Mouse (Mus musculus) testis, adult 2 months (tissue): ENCODE results near the gene 1810037I17Rik. TPM values are rescaled to one million over a fixed set of nuclear protein-coding genes. Genes with fewer than 3 reads are reported as not detected.
A peak's percentile ranks its signal among the peaks of the same experiment; 100 is the strongest.

Experiments
- H3K27ac ChIP-seq: fragments of 200-500 bp; 2 replicates; pipeline ENCODE4 v1.5.1; 2012; ENCODE audit warnings: low read depth, low read length; ENCODE audit not compliant: control insufficient read depth, insufficient read depth
- H3K27me3 ChIP-seq: fragments of 200-500 bp; 2 replicates; pipeline ENCODE4 v1.6.1; 2012; ENCODE audit warnings: mild to moderate bottlenecking, low read length, moderate library complexity; ENCODE audit not compliant: control insufficient read depth, insufficient read depth
- H3K36me3 ChIP-seq: fragments of 200-500 bp; 2 replicates; pipeline ENCODE4 v1.6.1; 2012; ENCODE audit warnings: mild to moderate bottlenecking, low read length; ENCODE audit not compliant: control insufficient read depth, insufficient read depth
- H3K4me1 ChIP-seq: fragments of 200-500 bp; 2 replicates; pipeline ENCODE4 v1.6.1; 2012; ENCODE audit warnings: low read length; ENCODE audit not compliant: control insufficient read depth, insufficient read depth
- H3K4me3 ChIP-seq: fragments of 200-500 bp; 2 replicates; pipeline ENCODE4 v1.5.1; 2012; ENCODE audit warnings: low read depth, mild to moderate bottlenecking, low read length, moderate library complexity, mixed read lengths; ENCODE audit not compliant: control insufficient read depth
- CTCF ChIP-seq: fragments of 200-500 bp; IDR thresholded peaks from 2 replicates; pipeline ENCODE4 v1.5.1; 2012; ENCODE audit warnings: low read depth, mild to moderate bottlenecking, inconsistent platforms, low read length, moderate library complexity; ENCODE audit not compliant: control insufficient read depth, insufficient read depth, insufficient replicate concordance
- POLR2A ChIP-seq: fragments of 200-500 bp; IDR thresholded peaks from 2 replicates; pipeline ENCODE4 v1.6.1; 2012; ENCODE audit warnings: low read depth, mild to moderate bottlenecking, inconsistent platforms, low read length, moderate library complexity; ENCODE audit not compliant: control insufficient read depth
- polyA plus RNA-seq: library from polyadenylated mRNA; depleted of rRNA; stranded (reverse); fragments of >200 nt; gene quantifications from 2 replicates; pipeline ENCODE4 v1.2.3, GENCODE M21; 2012

The 1810037I17Rik gene
- polyA plus RNA-seq, 1 experiment, result 22.1 TPM

GRCm38 (mm10) chr3:122894772-122895171, 29.2 kb upstream of the 1810037I17Rik start, which contains the start of gene Fabp2:
Gene Fabp2 (plus strand): TSS chr3:122895072.
- TF ChIP-seq CTCF (no peak), POLR2A (no peak)
- no peaks in the 10 kb centered on the region for H3K4me1 ChIP-seq
- no peak within 1 kb of the TSS for H3K4me3 ChIP-seq
- no peaks in the 10 kb centered on the region for H3K27me3 ChIP-seq
- H3K27ac ChIP-seq, result no peak within 1 kb of the TSS
- H3K36me3 ChIP-seq, result no peaks in the 10 kb centered on the region

DNA sequence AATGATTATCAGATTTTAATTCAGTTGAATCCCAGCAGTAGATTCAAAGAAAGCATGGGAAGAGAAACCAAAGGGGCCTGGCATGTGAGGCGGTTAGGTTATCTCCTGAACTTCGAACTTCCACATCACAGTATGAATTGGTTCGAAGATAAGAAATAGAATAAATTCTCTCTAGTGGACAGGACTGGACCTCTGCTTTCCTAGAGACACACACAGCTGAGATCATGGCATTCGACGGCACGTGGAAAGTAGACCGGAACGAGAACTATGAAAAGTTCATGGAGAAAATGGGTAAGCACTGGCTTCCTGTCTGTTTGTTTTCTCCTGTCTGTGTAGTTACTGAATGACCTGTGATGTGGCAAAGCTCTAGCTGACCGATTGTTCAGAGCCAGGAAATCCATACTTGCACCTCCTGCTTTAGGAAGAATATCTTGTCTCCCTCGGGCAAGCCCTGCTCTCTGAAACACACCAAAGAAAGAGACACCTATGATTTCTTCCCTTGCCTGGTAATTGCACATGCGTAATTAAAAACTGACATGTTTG, 28.7 kb upstream of the 1810037I17Rik start:
- H3K27me3 ChIP-seq, result no peaks in the 10 kb centered on the region
- H3K4me1 ChIP-seq, result no peaks in the 10 kb centered on the region
- H3K36me3 ChIP-seq, result no peaks in the 10 kb centered on the region
- TF ChIP-seq CTCF (no peak), POLR2A (no peak)
- no peak overlapping the region for H3K4me3 ChIP-seq
- H3K27ac ChIP-seq, result no peak overlapping the region

DNA sequence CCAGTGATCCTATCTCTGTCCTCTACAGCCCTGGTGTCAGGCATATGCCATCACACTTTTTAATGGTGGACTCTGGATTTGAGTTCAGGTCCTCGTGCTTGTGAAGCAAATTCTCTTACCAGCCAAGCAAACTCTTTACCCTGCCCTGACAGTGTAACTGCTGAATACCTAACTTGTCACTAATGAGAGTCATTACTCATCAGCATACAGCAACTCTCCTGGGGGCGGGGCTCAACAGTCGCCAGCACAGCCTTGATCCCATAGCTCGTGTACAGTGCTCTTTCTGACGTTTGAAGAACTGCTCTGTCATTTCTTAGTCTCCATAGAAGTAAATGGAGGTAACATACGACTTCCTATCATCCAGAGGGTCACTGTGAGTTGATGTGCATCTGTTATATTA, 25.7 kb upstream of the 1810037I17Rik start:
- H3K4me1 ChIP-seq, result no peaks in the 10 kb centered on the region
- H3K36me3 ChIP-seq, result no peaks in the 10 kb centered on the region
- H3K27me3 ChIP-seq, result no peaks in the 10 kb centered on the region
- no peak overlapping the region for H3K4me3 ChIP-seq
- H3K27ac ChIP-seq, result no peak overlapping the region
- TF ChIP-seq CTCF, result no peak
- TF ChIP-seq POLR2A, result no peak

GRCm38 (mm10) chr3:122903746-122904433, 20.1 kb upstream of the 1810037I17Rik start:
- H3K27me3 ChIP-seq, result no peaks in the 10 kb centered on the region
- TF ChIP-seq CTCF (peak; percentile 25; the same call in 1 of the 2 replicates), POLR2A (no peak)
- no peak overlapping the region for H3K27ac ChIP-seq
- no peaks in the 10 kb centered on the region for H3K36me3 ChIP-seq
- H3K4me1 ChIP-seq, result no peaks in the 10 kb centered on the region
- H3K4me3 ChIP-seq, result no peak overlapping the region

DNA sequence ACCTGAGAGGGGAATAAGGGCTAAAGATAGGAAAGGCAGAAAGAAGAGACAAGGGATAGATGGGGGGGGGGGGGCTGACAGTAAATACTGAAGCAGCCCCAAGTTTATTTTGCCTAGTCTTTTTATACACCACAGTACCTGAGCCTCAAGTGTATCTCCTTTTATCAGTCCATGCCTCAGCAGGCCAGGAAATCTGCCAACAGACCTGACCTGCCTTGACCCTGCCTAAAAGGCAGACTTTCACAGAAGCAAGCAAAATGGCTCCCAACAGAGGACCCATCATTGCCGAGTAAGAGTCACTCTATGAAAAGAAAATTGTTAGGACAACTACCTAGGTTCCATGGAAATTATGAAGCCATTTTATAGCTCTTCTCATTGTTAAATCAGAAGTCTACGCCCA, 16.2 kb upstream of the 1810037I17Rik start:
- TF ChIP-seq CTCF (no peak), POLR2A (no peak)
- Histone ChIP-seq H3K4me3 (no peak overlapping the region), H3K36me3 (no peaks in the 10 kb centered on the region), H3K27ac (no peak overlapping the region), H3K27me3 (no peaks in the 10 kb centered on the region), H3K4me1 (no peaks in the 10 kb centered on the region)

GRCm38 (mm10) chr3:122915493-122915892, 8.5 kb upstream of the 1810037I17Rik start:
- TF ChIP-seq POLR2A, result no peak
- TF ChIP-seq CTCF, result no peak
- Histone ChIP-seq H3K27me3 (no peaks in the 10 kb centered on the region), H3K27ac (no peak overlapping the region), H3K4me1 (no peaks in the 10 kb centered on the region), H3K4me3 (no peak overlapping the region), H3K36me3 (no peaks in the 10 kb centered on the region)

DNA sequence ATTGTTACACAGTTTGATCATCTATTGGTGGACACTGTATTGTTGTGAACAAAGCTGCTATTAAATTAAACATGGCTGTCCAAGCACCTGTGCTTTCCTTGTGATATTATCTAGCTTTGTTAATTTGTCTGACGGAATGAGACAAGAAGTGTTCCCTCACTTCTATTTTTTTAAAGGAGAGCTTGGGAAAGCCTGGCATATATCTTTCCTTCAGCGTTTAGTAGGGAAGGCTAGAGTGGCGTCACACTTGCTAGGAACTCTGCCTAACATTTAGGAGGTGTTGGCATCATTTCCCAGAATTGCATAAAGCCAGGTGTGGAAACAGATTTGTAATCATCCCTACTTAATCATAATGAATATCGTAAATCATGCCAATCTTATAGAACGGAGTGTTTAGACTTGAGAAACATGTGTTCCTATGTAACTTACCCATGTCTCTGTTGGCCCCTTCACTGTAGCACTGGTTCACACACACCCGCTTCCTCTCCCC, 7.8 kb upstream of the 1810037I17Rik start:
- Histone ChIP-seq H3K36me3 (no peaks in the 10 kb centered on the region), H3K4me3 (no peak overlapping the region), H3K27me3 (no peaks in the 10 kb centered on the region), H3K4me1 (no peaks in the 10 kb centered on the region), H3K27ac (no peak overlapping the region)
- no peak for TF ChIP-seq CTCF
- TF ChIP-seq POLR2A, result no peak

DNA sequence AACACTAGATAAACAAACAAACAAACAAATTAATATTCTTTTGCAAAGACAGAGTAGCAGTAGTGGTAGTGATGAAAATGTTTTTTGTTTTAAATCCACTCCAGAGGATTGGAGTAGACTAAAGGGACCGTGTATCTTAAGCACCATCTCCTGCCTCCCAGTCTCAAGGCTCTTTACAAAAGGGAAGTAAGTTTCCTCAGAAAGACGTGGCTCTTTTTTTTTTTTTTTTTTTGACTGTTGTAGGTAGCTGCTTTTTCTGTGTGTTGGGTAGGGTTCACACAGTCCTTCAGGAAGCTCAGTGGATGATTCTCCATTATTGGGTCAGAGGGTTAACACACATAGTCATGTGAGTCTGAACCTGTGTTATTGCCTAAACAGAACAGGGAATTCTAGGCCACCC, 5.3 kb upstream of the 1810037I17Rik start:
- Histone ChIP-seq H3K36me3 (no peaks in the 10 kb centered on the region), H3K27ac (no peak overlapping the region), H3K4me3 (no peak overlapping the region), H3K27me3 (no peaks in the 10 kb centered on the region), H3K4me1 (no peaks in the 10 kb centered on the region)
- no peak for TF ChIP-seq POLR2A
